Mouse (Mus musculus): Measurements from ENCODE around the gene Cbll1. TPM values are rescaled to one million over a fixed set of nuclear protein-coding genes. Genes with fewer than 3 reads are reported as not detected.
A peak's percentile ranks its signal among the peaks of the same experiment; 100 is the strongest.

Cbll1 gene
- polyA plus RNA-seq, 1 experiment from 2014 or later, result 9.4 TPM

- no peak overlapping the region for H3K9ac ChIP-seq (ENCODE audit: low read length)
- H3K27me3 ChIP-seq (ENCODE audit: control insufficient read depth, insufficient read depth, low read length), result no peaks in the 10 kb centered on the region
- no peak overlapping the region for H3K4me2 ChIP-seq (ENCODE audit: low read depth, low read length)
- H3K27ac ChIP-seq (ENCODE audit: low read length), result no peak overlapping the region
- WGBS, result 72% methylated on average over 14 of the region's 14 CpGs
- peaks cover 4% of the 10 kb centered on the region for H3K4me1 ChIP-seq (ENCODE audit: control insufficient read depth, insufficient read depth, low read length)
- no peaks in the 10 kb centered on the region for H3K9me3 ChIP-seq (replicated peaks; ENCODE audit: control insufficient read depth, low read length)
- no peak overlapping the region for H3K4me3 ChIP-seq (ENCODE audit: low read length)
- ATAC-seq (replicated peaks; ENCODE audit: extremely low read depth, insufficient read depth, low FRiP score), result no peak
- H3K36me3 ChIP-seq (ENCODE audit: control insufficient read depth, insufficient read depth), result no peaks in the 10 kb centered on the region
These were observed 32.6 kb upstream of the Cbll1 start for GRCm38 (mm10) chr12:31532054-31532453.

GRCm38 (mm10) chr12:31527407-31527806 is 28.0 kb upstream of the Cbll1 start:
- Histone ChIP-seq H3K4me1 (ENCODE audit: control insufficient read depth, insufficient read depth, low read length) (peaks cover 4% of the 10 kb centered on the region), H3K27me3 (ENCODE audit: control insufficient read depth, insufficient read depth, low read length) (no peaks in the 10 kb centered on the region), H3K36me3 (ENCODE audit: control insufficient read depth, insufficient read depth) (no peaks in the 10 kb centered on the region), H3K9ac (ENCODE audit: low read length) (no peak overlapping the region), H3K4me3 (ENCODE audit: low read length) (no peak overlapping the region), H3K4me2 (ENCODE audit: low read depth, low read length) (no peak overlapping the region), H3K9me3 (replicated peaks; ENCODE audit: control insufficient read depth, low read length) (peaks cover 3% of the 10 kb centered on the region), H3K27ac (ENCODE audit: low read length) (peak overlapping the region; percentile 35; the same call in 1 of the 2 replicates)
- ATAC-seq (replicated peaks; ENCODE audit: extremely low read depth, insufficient read depth, low FRiP score), result 0 out of 2 replicates have a peak, but pooled peaks have one; percentile 41
- WGBS, result 41% methylated on average over 6 of the region's 6 CpGs

GRCm38 (mm10) chr12:31521371-31521770 is 22.0 kb upstream of the Cbll1 start:
- no peak for ATAC-seq (replicated peaks; ENCODE audit: extremely low read depth, insufficient read depth, low FRiP score)
- H3K4me3 ChIP-seq (ENCODE audit: low read length), result no peak overlapping the region
- H3K27ac ChIP-seq (ENCODE audit: low read length), result no peak overlapping the region
- no peaks in the 10 kb centered on the region for H3K27me3 ChIP-seq (ENCODE audit: control insufficient read depth, insufficient read depth, low read length)
- H3K4me1 ChIP-seq (ENCODE audit: control insufficient read depth, insufficient read depth, low read length), result peaks cover 8% of the 10 kb centered on the region
- H3K9ac ChIP-seq (ENCODE audit: low read length), result no peak overlapping the region
- no peaks in the 10 kb centered on the region for H3K36me3 ChIP-seq (ENCODE audit: control insufficient read depth, insufficient read depth)
- no peak overlapping the region for H3K4me2 ChIP-seq (ENCODE audit: low read depth, low read length)
- H3K9me3 ChIP-seq (replicated peaks; ENCODE audit: control insufficient read depth, low read length), result peaks cover 3% of the 10 kb centered on the region
- WGBS, result 40% methylated on average over 3 of the region's 3 CpGs

GRCm38 (mm10) chr12:31520119-31520518 is 20.7 kb upstream of the Cbll1 start:
- H3K9ac ChIP-seq (ENCODE audit: low read length), result no peak overlapping the region
- ATAC-seq (replicated peaks; ENCODE audit: extremely low read depth, insufficient read depth, low FRiP score), result peak; percentile 79

GRCm38 (mm10) chr12:31513724-31514503 is 14.5 kb upstream of the Cbll1 start:
- Histone ChIP-seq H3K4me1 (ENCODE audit: control insufficient read depth, insufficient read depth, low read length) (peaks cover 4% of the 10 kb centered on the region), H3K9ac (ENCODE audit: low read length) (no peak overlapping the region), H3K36me3 (ENCODE audit: control insufficient read depth, insufficient read depth) (no peaks in the 10 kb centered on the region), H3K9me3 (replicated peaks; ENCODE audit: control insufficient read depth, low read length) (no peaks in the 10 kb centered on the region), H3K27me3 (ENCODE audit: control insufficient read depth, insufficient read depth, low read length) (no peaks in the 10 kb centered on the region), H3K4me3 (ENCODE audit: low read length) (no peak overlapping the region), H3K27ac (ENCODE audit: low read length) (no peak overlapping the region), H3K4me2 (ENCODE audit: low read depth, low read length) (no peak overlapping the region)
- no peak for ATAC-seq (replicated peaks; ENCODE audit: extremely low read depth, insufficient read depth, low FRiP score)
- WGBS, result 47% methylated on average over 6 of the region's 6 CpGs

More at GRCm38 (mm10) chr12:31520119-31520518, 20.7 kb upstream of the Cbll1 start:
- no peak overlapping the region for H3K4me2 ChIP-seq (ENCODE audit: low read depth, low read length)
- no peak overlapping the region for H3K4me3 ChIP-seq (ENCODE audit: low read length)
- H3K9me3 ChIP-seq (replicated peaks; ENCODE audit: control insufficient read depth, low read length), result peaks cover 3% of the 10 kb centered on the region
- no peaks in the 10 kb centered on the region for H3K27me3 ChIP-seq (ENCODE audit: control insufficient read depth, insufficient read depth, low read length)
- no peaks in the 10 kb centered on the region for H3K36me3 ChIP-seq (ENCODE audit: control insufficient read depth, insufficient read depth)
- no peak overlapping the region for H3K27ac ChIP-seq (ENCODE audit: low read length)
- H3K4me1 ChIP-seq (ENCODE audit: control insufficient read depth, insufficient read depth, low read length), result peaks cover 8% of the 10 kb centered on the region
- 30% methylated on average over 6 of the region's 6 CpGs for WGBS

GRCm38 (mm10) chr12:31512634-31513411 is 13.4 kb upstream of the Cbll1 start:
- Histone ChIP-seq H3K9ac (ENCODE audit: low read length) (no peak overlapping the region), H3K4me2 (ENCODE audit: low read depth, low read length) (no peak overlapping the region), H3K27me3 (ENCODE audit: control insufficient read depth, insufficient read depth, low read length) (no peaks in the 10 kb centered on the region), H3K9me3 (replicated peaks; ENCODE audit: control insufficient read depth, low read length) (no peaks in the 10 kb centered on the region), H3K27ac (ENCODE audit: low read length) (no peak overlapping the region), H3K4me1 (ENCODE audit: control insufficient read depth, insufficient read depth, low read length) (peaks cover 4% of the 10 kb centered on the region), H3K36me3 (ENCODE audit: control insufficient read depth, insufficient read depth) (no peaks in the 10 kb centered on the region), H3K4me3 (ENCODE audit: low read length) (no peak overlapping the region)
- WGBS, result 90% methylated on average over 14 of the region's 14 CpGs
- ATAC-seq (replicated peaks; ENCODE audit: extremely low read depth, insufficient read depth, low FRiP score), result no peak

GRCm38 (mm10) chr12:31511218-31511617 is 11.8 kb upstream of the Cbll1 start:
- Histone ChIP-seq H3K27ac (ENCODE audit: low read length) (no peak overlapping the region), H3K27me3 (ENCODE audit: control insufficient read depth, insufficient read depth, low read length) (no peaks in the 10 kb centered on the region), H3K4me2 (ENCODE audit: low read depth, low read length) (no peak overlapping the region), H3K4me1 (ENCODE audit: control insufficient read depth, insufficient read depth, low read length) (peaks cover 4% of the 10 kb centered on the region), H3K9me3 (replicated peaks; ENCODE audit: control insufficient read depth, low read length) (no peaks in the 10 kb centered on the region), H3K36me3 (ENCODE audit: control insufficient read depth, insufficient read depth) (no peaks in the 10 kb centered on the region), H3K9ac (ENCODE audit: low read length) (no peak overlapping the region), H3K4me3 (ENCODE audit: low read length) (no peak overlapping the region)
- ATAC-seq (replicated peaks; ENCODE audit: extremely low read depth, insufficient read depth, low FRiP score), result no peak
- WGBS, result 39% methylated on average over 5 of the region's 5 CpGs

- WGBS, result 74% methylated on average over 6 of the region's 6 CpGs
- no peak overlapping the region for H3K9ac ChIP-seq (ENCODE audit: low read length)
- H3K4me2 ChIP-seq (ENCODE audit: low read depth, low read length), result no peak overlapping the region
- H3K4me1 ChIP-seq (ENCODE audit: control insufficient read depth, insufficient read depth, low read length), result no peaks in the 10 kb centered on the region
- no peaks in the 10 kb centered on the region for H3K36me3 ChIP-seq (ENCODE audit: control insufficient read depth, insufficient read depth)
- ATAC-seq (replicated peaks; ENCODE audit: extremely low read depth, insufficient read depth, low FRiP score), result no peak
- no peak overlapping the region for H3K27ac ChIP-seq (ENCODE audit: low read length)
- H3K27me3 ChIP-seq (ENCODE audit: control insufficient read depth, insufficient read depth, low read length), result no peaks in the 10 kb centered on the region
- no peaks in the 10 kb centered on the region for H3K9me3 ChIP-seq (replicated peaks; ENCODE audit: control insufficient read depth, low read length)
- no peak overlapping the region for H3K4me3 ChIP-seq (ENCODE audit: low read length)
These were observed 9.1 kb upstream of the Cbll1 start for GRCm38 (mm10) chr12:31508496-31508895.

Measured in heart, embryonic 16.5 days (tissue).